Mouse (Mus musculus): ENCODE data around the gene Hormad2.

GRCm38 (mm10) chr11:4355430-4355829, 85.5 kb downstream of the Hormad2 start:
- TF ChIP-seq POLR2A (IDR thresholded peaks at IDR 0.05; ENCODE audit: control insufficient read depth, low read depth, low read length) (no peak), CTCF (IDR thresholded peaks at IDR 0.05; ENCODE audit: control insufficient read depth, insufficient read depth, insufficient replicate concordance, low read depth, low read length) (no peak)

Data from testis, adult 2 months (tissue).